Mouse (Mus musculus) B cell, adult 2 months (primary cell): ENCODE measurements at regions not wholly inside any gene's neighbourhood (a gene's known extent, or its start where the extent isn't known, plus 50 kb on each side); places are given as distances from the start of the nearest gene placed in this dataset.

ENCODE experiments used
- DNase-seq, 2 experiments: peaks; one replicate each; pipeline ENCODE4 v3.0.0; 2022

DNA sequence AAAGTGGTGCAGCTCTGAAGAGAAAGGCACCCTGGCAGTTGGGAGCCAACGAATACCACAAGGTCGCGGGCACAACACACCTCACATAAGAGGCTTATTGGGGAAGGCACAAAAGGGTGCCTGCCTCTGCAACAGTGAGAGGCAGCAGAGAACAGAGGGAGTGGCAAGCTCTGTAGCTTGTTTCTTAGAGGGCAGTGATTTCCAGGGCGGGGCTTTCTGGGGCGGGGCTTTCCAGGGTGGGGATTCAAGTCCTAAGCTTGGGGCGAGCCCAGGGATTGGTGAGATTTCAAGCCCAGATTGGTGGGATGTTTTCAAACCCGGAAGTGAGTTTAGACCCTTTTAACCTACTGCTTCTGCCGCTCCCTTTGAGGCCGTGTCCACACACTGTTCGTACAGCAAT is 435.8 kb upstream of the Kcnab2 start:
- no peak for DNase-seq

DNA sequence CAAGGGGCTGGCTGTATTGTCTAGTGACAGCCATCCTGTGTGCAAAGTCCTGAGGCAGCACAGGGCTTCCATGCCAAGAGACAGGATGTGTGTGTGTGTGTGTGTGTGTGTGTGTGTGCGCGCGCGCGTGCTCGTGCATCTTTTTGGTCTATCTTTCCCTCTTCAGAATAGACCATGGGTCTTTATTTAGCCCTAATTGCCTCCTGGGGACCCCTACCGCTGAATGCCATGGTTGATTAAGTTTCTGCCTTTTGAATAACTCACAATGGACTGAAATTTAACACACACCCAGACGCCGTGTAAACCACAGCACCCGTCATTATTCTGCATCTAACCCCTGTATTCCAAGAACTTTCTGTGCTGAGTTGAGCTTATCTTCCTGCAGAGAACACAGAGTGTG is 435.2 kb upstream of the Kcnab2 start:
- no peak for DNase-seq

DNA sequence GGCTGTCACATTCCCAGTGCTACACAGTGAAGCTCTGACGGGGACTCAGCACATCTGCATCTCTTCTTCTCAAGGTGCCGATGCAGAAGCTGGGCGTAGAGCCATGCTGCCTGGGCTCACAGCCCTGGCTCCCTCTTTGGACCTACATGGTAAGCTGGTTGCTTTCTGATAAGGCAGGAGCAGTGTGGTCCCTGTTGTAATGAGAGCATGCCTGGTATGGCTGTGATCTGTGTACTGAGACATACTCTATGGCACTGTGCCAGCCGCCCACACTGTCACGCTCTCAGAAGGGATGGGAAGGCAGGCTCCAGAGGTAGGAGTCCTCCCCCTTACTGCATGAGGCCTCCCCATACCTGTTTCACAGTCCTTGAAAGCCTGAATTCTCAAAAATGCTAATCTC is 430.6 kb upstream of the Kcnab2 start:
- no peak for DNase-seq

DNA sequence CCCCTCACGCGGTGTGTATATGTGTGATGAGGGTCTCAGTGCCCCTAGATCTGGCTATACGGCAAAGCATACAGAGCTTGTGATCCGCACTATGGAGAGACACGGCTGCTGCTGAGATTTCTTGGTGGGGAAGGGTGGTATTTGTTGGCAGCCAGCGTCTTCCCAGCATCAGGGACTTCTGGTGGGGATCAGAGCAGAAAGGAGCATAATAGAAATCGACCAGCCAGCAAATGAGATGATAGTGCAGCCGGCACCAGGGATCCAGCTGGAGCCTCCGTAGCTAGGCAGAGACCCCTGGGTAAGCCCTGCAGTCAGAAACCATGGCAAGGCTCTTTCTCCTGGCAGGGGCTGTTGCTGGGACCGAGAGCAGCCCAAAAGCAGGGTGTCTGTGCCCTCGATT is 425.2 kb upstream of the Kcnab2 start:
- no peak for DNase-seq

DNA sequence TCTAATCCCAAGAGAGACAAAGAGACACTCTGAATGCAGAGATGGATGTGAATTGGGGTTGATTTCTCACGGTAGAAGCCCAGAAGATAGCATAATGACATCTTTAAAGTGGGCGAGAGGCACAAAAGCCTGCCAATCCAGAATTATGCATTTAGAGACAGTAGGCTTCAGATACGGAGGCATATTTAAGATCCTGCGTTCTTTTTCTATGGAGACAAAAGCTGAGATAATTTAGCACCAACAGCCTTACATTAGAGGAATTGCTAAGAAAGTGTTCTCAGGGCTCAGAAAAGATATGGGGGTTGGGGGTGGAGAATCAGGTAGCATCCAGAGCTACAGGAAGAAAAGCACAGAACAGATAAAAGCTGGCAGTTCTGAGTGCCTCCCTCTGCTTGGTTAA is 422.4 kb upstream of the Kcnab2 start:
- DNase-seq = no peak

DNA sequence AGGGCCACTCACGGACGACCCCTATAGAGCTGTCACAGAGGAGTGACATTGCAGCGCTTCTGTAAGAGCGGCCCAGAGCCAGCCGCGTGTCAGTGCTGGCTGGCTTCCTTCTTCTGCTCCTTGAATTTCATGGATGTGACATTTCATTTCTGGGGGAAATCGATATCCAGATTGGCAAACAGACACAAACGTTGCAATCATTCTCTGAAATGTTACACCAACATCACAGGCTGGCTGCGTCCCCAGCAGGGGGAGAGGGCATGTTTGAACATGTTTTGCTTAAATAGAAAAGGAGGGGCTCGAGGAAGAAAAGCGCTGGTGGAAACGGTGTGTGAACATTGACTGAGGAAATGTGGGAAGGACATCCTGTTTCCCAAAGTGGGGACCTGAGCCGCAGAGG is 417.4 kb upstream of the Kcnab2 start:
- no peak for DNase-seq

DNA sequence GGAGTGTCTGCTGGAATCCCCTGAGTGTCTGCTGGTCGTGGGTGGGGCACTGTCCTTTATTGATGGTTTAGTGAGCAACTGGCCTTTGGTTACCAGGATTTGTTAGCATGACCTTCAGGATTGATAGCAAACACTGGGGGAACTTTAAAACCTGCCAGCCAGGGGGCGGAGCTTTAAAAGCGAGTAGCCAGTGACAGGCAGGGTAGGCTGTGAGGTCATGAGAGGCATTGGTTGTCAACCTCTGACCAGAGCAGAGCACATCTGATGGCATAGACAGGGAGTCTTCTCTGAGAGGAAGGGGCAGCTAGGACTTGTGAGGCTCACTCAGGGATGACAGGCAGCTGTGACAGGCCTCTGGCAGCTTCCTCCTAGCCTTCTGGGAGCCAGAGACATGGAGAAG is 415.3 kb upstream of the Kcnab2 start:
- no peak for DNase-seq

DNA sequence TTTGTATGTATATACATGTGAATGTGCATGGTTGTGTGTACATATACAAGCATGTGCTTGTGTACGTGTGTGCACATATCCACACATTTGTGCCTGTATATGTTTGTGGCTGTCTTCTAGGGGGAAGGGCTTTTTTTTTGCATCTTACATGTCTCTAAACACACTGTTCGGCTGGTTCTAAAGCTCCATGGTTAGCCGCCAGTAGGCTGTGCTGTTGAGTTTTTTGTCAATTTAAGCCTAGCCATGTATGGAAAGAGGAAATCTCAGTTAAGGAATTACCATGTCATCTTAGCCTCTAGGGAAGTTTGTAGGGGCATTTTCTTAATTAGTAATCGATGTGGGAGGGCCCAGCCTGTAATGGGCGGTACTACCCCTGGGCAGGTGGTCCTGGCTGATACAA is 411.5 kb upstream of the Kcnab2 start:
- no peak for DNase-seq

DNA sequence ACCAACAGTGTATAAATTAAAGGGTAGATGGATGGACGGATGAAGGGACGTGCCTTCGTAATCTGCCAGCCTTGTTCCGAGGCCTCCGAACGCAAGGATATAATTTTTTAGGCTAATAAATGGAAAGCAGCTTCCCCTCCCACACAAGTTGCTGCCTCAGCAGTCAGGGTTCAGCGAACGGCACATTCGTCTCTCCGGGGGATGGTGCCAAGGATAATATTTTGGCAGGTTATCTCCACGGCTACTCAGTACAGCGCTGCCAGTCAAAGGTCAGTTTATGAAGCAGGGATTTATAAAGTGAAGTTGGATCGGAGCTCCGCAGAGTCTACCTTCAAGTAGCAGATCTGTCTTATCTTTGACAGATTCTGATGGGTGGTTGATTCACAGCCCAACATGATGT is 410.6 kb upstream of the Kcnab2 start:
- DNase-seq = no peak

DNA sequence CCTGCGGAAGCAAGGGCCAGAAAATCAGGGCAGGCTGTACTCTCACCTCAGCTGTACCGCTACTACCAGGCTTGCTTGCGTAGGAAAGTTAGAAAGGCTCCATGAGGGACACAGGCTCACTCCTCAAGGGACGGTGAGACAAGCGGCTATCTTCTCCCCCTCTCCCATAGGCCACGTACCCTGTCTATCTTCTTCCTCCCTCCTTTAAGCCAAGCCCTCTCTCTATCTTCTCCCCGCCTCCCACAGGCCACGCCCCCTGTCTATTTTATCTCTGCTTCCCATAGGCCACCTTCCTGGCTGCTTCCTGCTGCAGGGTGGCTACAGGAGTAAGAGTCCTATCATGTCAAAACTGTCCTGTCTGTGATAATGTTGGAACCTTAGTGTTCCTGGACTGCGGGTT is 409.1 kb upstream of the Kcnab2 start:
- no peak for DNase-seq

DNA sequence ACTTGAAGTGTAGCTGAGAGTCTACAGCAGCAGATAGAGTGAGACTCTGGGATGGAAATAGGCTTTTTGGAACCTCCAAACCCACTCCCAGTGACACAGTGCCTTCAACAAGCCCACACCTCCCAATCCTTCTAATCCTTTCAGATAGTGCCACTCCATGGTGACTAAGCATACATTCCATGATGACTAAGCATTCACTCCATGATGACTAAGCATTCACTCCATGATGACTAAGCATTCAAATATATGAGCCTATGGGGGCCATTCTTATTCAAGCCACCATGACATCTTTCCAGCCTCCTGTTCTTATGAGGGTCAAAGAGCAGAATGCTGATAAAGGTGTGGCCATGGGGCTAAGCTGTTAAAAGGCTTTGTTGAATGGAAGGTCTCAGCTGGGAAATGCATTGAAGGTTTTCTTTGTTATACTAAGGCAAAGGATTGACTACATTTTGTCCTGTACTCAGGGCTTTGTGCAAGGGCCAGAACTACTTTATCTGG is 403.8 kb upstream of the Kcnab2 start:
- no peak for DNase-seq

DNA sequence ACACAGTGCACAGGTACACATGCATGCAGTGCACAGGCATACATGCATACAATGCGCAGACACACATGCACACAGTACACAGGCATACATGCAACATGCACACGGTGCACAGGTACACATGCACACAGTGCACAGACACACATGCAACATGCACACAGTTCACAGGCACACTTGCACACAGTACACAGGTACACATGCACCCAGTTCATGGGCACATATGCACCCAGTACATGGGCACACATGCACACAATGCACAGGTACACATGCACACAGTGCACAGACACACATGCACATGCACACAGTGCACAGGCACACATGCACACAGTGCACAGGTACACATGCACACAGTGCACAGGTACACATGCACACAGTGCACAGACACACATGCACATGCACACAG is 402.7 kb upstream of the Kcnab2 start:
- no peak for DNase-seq

DNA sequence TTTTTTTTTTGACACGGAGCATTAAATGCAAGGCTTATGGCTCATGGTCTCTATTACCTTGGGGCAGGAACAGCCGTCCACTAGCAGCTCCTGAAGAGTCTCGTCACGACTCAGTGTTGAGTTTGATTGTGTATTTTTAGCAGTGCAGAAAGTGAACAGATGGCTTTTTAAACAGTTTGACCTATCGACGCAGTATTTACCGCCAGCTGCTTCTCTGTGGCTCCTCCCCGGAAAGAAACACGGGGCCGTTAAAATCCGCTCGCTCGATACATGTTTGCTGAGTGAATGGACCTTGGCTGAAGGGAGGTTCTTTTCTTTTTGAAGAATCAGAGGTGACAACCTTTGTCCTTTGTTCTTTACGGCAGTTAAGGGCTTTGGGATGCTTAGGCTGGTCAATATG is 401.3 kb upstream of the Kcnab2 start:
- no peak for DNase-seq

DNA sequence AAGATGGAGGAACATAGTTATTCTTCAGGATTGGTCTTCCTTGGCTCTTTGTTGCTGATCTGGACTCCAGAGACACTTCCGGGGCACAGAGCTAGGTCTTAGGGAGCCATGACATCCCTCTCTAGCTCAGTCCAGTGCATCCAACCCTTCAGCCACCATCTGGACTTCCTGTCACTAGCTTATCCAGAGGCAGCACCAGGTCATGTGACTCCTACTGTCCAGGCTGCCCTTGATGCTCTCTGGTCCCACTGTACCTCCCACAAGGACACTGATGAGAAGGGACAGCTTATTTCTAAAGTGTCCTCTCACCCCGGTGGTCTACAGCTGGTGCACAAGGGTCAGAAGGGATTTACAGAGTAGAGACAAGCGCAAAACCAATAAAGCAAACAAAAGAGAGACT is 400.7 kb upstream of the Kcnab2 start:
- DNase-seq = no peak

DNA sequence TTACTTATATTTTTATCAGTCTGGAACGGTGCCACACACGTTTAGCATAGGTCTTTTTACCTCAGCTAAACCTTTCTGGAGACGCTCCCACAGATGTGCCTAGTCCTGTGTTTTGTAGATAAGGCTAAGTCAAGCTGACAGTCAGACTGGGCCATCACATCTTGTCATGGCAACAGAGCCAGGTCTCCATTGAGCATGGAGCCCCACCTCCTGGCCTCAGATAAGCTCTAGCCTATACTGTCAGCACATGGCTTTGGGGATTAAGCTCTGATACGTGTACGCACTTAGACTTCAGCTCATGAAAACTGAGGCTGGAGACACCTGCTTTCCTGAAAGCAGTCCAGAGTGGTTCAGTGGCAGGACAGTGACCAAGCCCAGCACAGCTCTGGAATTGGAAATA is 392.4 kb upstream of the Kcnab2 start:
- no peak for DNase-seq

DNA sequence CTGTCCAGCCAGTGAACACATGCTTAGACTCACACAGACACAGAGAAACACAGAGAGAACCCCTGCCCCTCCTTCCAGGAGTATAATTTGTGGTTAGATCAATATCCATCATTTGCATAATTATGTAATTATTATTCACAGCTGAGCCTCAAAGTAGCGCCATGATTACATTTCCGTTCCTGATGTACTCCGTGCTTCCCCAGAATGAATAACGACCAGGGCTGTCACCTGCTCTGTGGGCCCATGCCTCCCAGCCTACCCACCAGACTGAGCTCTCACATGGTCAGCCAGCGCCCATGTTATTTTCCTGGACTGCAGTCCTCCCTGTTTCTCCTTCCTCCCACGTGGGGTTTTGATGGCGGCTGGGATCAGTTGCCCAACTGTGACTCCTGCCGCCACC is 388.2 kb upstream of the Kcnab2 start:
- no peak for DNase-seq

DNA sequence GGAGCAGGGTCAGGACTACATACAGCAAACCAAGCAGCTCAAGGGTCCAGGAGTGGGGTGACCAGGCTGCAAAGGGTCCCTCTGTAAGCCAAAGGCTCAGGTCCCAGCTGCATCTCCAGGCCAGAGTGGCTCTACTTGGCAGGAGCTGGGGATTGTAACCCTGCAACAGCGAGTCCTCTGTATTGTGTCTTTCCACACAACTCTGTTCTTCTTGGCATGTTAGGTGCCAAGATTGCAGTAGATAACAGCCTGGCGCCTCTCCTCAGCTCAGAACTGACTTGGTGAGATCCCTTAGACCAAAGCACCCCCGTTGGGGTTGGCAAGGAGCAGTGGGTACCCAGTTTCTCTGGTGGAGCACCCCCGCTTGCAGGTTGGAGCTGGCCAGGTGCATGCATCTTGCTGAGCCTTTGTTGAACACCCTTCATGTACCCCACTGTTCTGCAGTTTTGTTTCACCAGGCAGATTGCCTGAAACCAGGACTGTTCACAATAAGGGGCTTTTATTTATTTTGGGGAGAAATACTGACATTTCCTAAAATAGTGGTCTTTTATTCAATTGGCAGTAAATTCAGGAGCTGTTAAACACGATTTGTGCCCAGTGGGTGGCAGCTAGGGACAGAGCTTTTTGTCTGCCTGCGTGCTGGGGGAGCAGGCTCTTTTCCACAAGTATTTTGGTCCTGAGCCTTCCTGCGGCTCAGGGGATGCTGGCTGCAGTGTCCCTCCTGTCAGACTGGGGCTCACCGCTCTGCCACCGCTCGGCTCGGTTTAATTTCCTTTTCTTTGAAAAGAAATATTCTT is 385.3 kb upstream of the Kcnab2 start:
- DNase-seq = no peak

DNA sequence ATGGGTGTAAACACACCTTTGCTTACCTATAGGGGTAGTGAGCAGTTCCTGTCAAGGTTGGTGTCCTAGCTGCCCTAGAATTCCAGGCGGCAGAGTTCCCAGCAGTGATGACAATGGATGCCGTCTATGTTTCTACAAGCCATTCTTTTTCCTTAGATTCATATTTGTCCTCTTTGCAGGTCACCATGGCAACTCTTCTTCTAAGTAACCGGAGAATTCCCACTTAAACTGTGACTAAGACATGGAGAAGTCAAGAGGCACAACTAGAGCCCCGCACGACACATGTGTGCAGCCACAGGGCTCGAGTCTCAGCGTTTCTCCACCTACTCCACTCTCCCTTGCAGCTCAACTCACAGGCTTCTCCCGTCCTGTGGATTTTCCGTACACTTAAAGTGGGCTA is 381.5 kb upstream of the Kcnab2 start:
- no peak for DNase-seq

DNA sequence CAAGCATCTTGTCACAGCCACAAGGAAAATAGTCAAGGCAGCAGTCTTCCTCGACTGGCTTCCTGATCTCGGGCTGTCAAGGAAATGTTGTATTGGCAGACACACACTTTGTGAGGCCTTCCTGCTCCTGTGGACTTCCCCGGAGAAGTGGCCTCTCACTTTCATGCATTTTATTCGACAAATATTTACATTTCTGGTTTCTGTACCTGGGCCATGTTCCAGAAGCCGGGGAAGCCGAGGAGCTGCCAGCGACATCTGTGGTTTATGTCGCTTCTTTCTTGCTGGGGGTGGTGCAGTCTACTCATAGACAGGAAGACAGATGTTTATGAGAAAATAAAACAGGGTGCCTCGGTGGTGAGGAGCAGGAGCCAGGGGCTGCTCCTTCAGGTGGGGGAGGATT is 372.5 kb upstream of the Kcnab2 start:
- no peak for DNase-seq

DNA sequence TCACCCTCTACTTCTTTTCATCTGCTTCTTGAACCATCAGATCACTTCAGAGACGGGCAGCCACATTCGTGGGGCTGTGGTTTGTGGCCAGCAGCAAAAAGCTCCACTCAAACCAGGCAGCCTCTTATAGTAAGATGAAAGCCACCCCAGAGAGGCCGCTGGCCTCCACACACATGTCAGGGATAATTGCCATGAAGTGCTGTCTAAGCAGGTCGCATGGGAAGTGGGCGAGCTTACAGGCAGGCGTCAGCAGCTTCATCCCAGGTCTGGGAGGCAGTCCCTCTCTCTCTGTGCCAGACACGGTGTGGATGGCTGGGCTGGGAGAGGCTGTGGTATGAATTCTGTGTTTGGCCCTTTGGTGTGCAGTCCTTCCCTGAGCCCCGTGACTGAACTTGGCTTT is 358.4 kb upstream of the Kcnab2 start:
- no peak for DNase-seq

DNA sequence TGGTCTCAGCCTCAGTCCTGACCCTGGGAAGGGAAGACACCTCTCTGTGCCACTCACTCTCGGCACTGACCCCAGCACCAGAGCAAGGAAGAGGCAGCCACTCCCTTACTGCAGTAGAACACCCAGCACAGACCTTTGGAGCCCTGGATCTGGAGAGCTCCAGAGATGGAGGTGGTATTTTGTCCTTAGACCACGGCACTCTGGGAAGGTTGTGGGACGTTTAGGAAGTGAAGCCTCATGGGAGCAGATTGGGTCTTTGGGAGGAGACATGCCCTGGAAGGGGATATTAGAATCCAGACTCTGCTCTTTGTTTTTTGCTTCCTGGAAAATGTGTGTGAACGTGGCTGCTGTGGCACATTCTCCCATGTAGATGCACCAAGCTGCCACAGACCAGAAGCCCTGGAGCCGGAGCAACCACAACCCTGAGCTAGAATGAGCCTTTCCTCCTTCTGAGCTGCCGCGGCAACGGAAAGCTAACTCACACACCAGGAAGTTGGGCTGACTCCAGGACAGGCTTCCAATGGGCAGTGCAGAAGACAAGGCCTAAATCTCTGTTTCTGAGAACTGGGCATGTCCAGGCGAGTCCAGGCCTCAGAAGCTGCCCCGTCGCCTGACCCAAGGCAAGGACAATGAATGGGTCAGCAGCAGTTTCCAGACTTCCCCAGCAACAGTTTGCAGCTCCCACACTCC is 356.9 kb upstream of the Kcnab2 start:
- DNase-seq = no peak

DNA sequence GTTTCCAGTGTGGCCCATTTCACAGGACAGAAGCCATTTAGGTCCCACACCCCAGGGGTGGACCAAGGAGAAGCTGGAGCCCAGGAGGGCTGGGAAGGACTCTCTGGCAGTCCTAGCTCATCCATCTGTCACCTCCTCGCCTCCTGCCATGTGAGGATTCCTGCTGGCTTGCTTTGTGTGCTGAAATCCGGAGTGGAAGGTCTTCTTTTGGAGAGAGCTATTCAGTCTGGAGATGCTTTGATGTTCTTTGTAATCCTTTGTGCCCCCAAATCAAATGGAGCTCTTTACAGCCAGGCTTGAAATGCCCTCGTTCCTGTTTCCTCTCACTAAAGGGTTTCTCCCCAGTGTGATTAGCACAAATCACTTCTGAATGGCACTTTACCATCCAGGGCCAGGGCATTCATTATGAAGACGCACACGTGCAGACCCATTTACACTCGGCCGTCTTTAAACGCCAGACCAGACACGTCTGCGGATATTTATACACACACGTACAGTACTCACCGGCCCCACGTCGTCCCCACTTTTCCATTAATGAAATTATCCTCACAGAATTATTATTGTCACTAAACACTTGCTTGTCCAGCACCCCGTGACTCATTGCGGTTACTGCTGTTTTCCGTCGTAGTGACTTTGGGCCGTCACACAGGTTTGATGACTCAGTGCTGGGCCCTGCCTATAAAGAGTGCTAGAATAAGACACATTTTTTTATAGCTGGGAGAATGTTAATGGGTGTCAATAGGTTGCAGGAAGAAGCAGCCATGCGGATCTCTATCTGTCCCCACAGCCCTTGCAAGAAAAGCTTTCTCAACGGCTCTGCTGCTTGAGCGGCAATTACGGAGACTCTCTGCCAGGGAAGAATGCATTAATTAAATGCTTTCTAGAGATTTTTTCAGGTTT is 356.0 kb upstream of the Kcnab2 start:
- DNase-seq = no peak

DNA sequence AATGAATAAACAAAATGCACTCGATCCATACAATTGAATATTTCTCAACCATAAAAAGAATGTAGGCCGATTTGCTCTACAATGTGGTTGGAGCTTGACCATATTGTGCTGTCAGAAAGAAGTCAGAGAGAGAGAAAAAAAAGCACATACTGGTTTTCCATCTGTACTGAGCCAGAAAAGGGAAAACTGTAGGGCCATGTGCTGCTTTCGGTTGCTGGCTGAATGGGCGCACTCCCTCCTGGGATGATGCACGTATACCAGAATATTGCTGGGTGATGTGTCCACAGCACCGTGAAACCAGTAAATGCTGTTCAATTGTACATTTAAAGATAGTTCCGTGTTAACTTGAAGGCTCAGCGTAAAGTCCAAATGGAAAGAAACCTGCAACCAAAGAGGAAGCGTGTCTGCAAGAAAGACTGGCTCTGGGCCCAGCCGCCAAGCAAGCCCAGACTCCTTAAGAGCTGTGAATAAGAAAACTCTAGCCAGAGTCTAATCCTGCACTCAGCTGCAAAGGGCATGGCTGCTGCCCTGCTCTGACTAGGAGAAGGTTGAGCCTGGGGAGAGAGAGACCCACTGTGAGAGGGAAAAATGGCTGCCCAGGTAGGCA is 355.2 kb upstream of the Kcnab2 start:
- no peak for DNase-seq
